Mouse (Mus musculus) embryonic facial prominence, embryonic 12.5 days (tissue): Measurements from ENCODE around the gene Glis2. TPM values are rescaled to one million over a fixed set of nuclear protein-coding genes. Genes with fewer than 3 reads are reported as not detected.
A peak's percentile ranks its signal among the peaks of the same experiment; 100 is the strongest.

Source experiments
- ATAC-seq: fragments of 200-750 bp; cut with Nextera tagmentation; 2 replicates; pipeline ENCODE4 v1.8.0; 2017; ENCODE audit not compliant: insufficient number of reproducible peaks, insufficient read depth, low FRiP score, low TSS enrichment
- H3K27ac ChIP-seq: fragments of 300-500 bp; sonication (generic); 2 replicates; pipeline ENCODE4 v1.5.1; 2016; ENCODE audit warnings: mild to moderate bottlenecking
- H3K27me3 ChIP-seq: fragments of 300-500 bp; sonication (generic); 2 replicates; pipeline ENCODE4 v1.6.1; 2016; ENCODE audit warnings: mild to moderate bottlenecking, moderate library complexity
- H3K36me3 ChIP-seq: fragments of 300-500 bp; sonication (generic); 2 replicates; pipeline ENCODE4 v1.6.1; 2016; ENCODE audit warnings: mild to moderate bottlenecking
- H3K4me1 ChIP-seq: fragments of 300-500 bp; sonication (generic); 2 replicates; pipeline ENCODE4 v1.6.1; 2016
- H3K4me2 ChIP-seq: fragments of 300-500 bp; sonication (generic); replicated peaks from 2 replicates; pipeline ENCODE4 v1.6.1; 2016; ENCODE audit warnings: mild to moderate bottlenecking, moderate library complexity
- H3K4me3 ChIP-seq: fragments of 300-500 bp; sonication (generic); 2 replicates; pipeline ENCODE4 v1.5.1; 2016; ENCODE audit warnings: mild to moderate bottlenecking
- H3K9ac ChIP-seq: fragments of 300-500 bp; sonication (generic); 2 replicates; pipeline ENCODE4 v1.6.1; 2016; ENCODE audit warnings: mild to moderate bottlenecking, moderate library complexity
- H3K9me3 ChIP-seq: fragments of 300-500 bp; sonication (generic); 2 replicates; pipeline ENCODE4 v1.6.1; 2016; ENCODE audit warnings: mild to moderate bottlenecking, moderate library complexity
- WGBS: fragments of 180-500 bp; shearing (Covaris S2); methylation state at CpG from one replicate; pipeline ENCODE4 v1.1.7; 2016; 5-methylcytosine and 5-hydroxymethylcytosine counted together
- polyA plus RNA-seq: library from polyadenylated mRNA; unstranded; fragments of >200 nt; fragmentation: Nextera tagmentation; extraction: Ambion mirVana; gene quantifications from 2 replicates; pipeline ENCODE4 v1.2.1, GENCODE M21; 2016

Glis2 gene
- polyA plus RNA-seq, 1 experiment from 2014 or later: 33.0 TPM

- 20% methylated on average over 6 of the region's 6 CpGs for WGBS
- peaks cover 22% of the 10 kb centered on the region for H3K36me3 ChIP-seq
- H3K9me3 ChIP-seq: no peaks in the 10 kb centered on the region
- no peak for ATAC-seq
- H3K4me3 ChIP-seq: no peak overlapping the region
- H3K27me3 ChIP-seq: no peaks in the 10 kb centered on the region
- no peaks in the 10 kb centered on the region for H3K4me1 ChIP-seq
- H3K9ac ChIP-seq: no peak overlapping the region
- H3K27ac ChIP-seq: 0 out of 2 replicates have a peak overlapping the region, but pooled peaks have one; percentile 36
- H3K4me2 ChIP-seq: no peak overlapping the region
Observed at GRCm38 (mm10) chr16:4629950-4630349, 35.4 kb downstream of the Glis2 start.

GRCm38 (mm10) chr16:4632050-4632449 is 37.5 kb downstream of the Glis2 start:
- Histone ChIP-seq H3K4me3 (no peak overlapping the region), H3K36me3 (peaks cover 20% of the 10 kb centered on the region), H3K9me3 (no peaks in the 10 kb centered on the region), H3K9ac (no peak overlapping the region), H3K4me1 (no peaks in the 10 kb centered on the region), H3K27ac (no peak overlapping the region), H3K4me2 (no peak overlapping the region), H3K27me3 (no peaks in the 10 kb centered on the region)
- ATAC-seq: 0 out of 2 replicates have a peak, but pooled peaks have one; percentile 24
- WGBS: 38% methylated on average over 7 of the region's 7 CpGs

GRCm38 (mm10) chr16:4633661-4634060 is 39.1 kb downstream of the Glis2 start:
- WGBS: 88% methylated on average over 3 of the region's 3 CpGs
- no peak for ATAC-seq

GRCm38 (mm10) chr16:4634681-4635080 is 40.2 kb downstream of the Glis2 start:
- Histone ChIP-seq H3K27ac (no peak overlapping the region), H3K4me2 (no peak overlapping the region), H3K9me3 (no peaks in the 10 kb centered on the region), H3K4me1 (peaks cover 5% of the 10 kb centered on the region; the same call in 1 of the 2 replicates), H3K9ac (no peak overlapping the region), H3K27me3 (no peaks in the 10 kb centered on the region), H3K36me3 (0 out of 2 replicates have a peak, but pooled peaks cover 13% of the 10 kb centered on the region), H3K4me3 (no peak overlapping the region)
- no peak for ATAC-seq
- 91% methylated on average over 9 of the region's 9 CpGs for WGBS

More at GRCm38 (mm10) chr16:4633661-4634060, 39.1 kb downstream of the Glis2 start:
- H3K4me1 ChIP-seq: no peaks in the 10 kb centered on the region
- no peaks in the 10 kb centered on the region for H3K9me3 ChIP-seq
- no peak overlapping the region for H3K9ac ChIP-seq
- 0 out of 2 replicates have a peak, but pooled peaks cover 13% of the 10 kb centered on the region for H3K36me3 ChIP-seq
- H3K4me3 ChIP-seq: no peak overlapping the region
- H3K27me3 ChIP-seq: no peaks in the 10 kb centered on the region
- no peak overlapping the region for H3K27ac ChIP-seq
- no peak overlapping the region for H3K4me2 ChIP-seq

GRCm38 (mm10) chr16:4635760-4636159 is 41.2 kb downstream of the Glis2 start:
- H3K4me1 ChIP-seq: peaks cover 10% of the 10 kb centered on the region
- no peak overlapping the region for H3K4me2 ChIP-seq
- H3K36me3 ChIP-seq: 0 out of 2 replicates have a peak, but pooled peaks cover 13% of the 10 kb centered on the region
- H3K27me3 ChIP-seq: no peaks in the 10 kb centered on the region
- no peaks in the 10 kb centered on the region for H3K9me3 ChIP-seq
- H3K4me3 ChIP-seq: no peak overlapping the region
- 67% methylated on average over 4 of the region's 4 CpGs for whole genome bisulfite sequencing
- no peak for ATAC-seq
- no peak overlapping the region for H3K27ac ChIP-seq
- no peak overlapping the region for H3K9ac ChIP-seq

- Histone ChIP-seq H3K36me3 (peaks cover 8% of the 10 kb centered on the region; the same call in 1 of the 2 replicates), H3K4me3 (no peak overlapping the region), H3K4me2 (no peak overlapping the region), H3K9me3 (no peaks in the 10 kb centered on the region), H3K4me1 (peaks cover 42% of the 10 kb centered on the region), H3K9ac (no peak overlapping the region), H3K27me3 (no peaks in the 10 kb centered on the region), H3K27ac (no peak overlapping the region)
- 82% methylated on average over 3 of the region's 3 CpGs for WGBS
- ATAC-seq: no peak
Observed at GRCm38 (mm10) chr16:4638891-4639390, 44.4 kb downstream of the Glis2 start.

GRCm38 (mm10) chr16:4639831-4640237 is 45.3 kb downstream of the Glis2 start, which contains the start of the genes Vasn and Dnaja3:
TSS of gene Vasn (plus strand) at chr16:4639941.
TSS of gene Dnaja3 (plus strand) at chr16:4639989.
- WGBS: under 1% methylated on average over 22 of the region's 22 CpGs
- Histone ChIP-seq H3K4me2 (peak within 1 kb of the TSS; percentile 63), H3K4me3 (peak within 1 kb of the TSS; percentile 79), H3K27ac (peak within 1 kb of the TSS; percentile 93), H3K9ac (peak within 1 kb of the TSS; percentile 86), H3K4me1 (peaks cover 51% of the 10 kb centered on the region), H3K9me3 (no peaks in the 10 kb centered on the region), H3K27me3 (no peaks in the 10 kb centered on the region), H3K36me3 (peaks cover 12% of the 10 kb centered on the region; the same call in 1 of the 2 replicates)
- peak; percentile 96 for ATAC-seq

GRCm38 (mm10) chr16:4640267-4641005 is 45.9 kb downstream of the Glis2 start:
- no peaks in the 10 kb centered on the region for H3K27me3 ChIP-seq
- H3K4me2 ChIP-seq: peak overlapping the region; percentile 63
- H3K27ac ChIP-seq: peak overlapping the region; percentile 93
- WGBS: 7% methylated on average over 17 of the region's 17 CpGs
- no peak for ATAC-seq
- H3K4me1 ChIP-seq: peaks cover 55% of the 10 kb centered on the region
- H3K9me3 ChIP-seq: no peaks in the 10 kb centered on the region
- H3K36me3 ChIP-seq: peaks cover 12% of the 10 kb centered on the region
- H3K4me3 ChIP-seq: peak overlapping the region; percentile 79
- H3K9ac ChIP-seq: peak overlapping the region; percentile 86

- Histone ChIP-seq H3K36me3 (peaks cover 12% of the 10 kb centered on the region), H3K9ac (peak overlapping the region; percentile 86), H3K4me3 (peak overlapping the region; percentile 79), H3K27me3 (no peaks in the 10 kb centered on the region), H3K9me3 (no peaks in the 10 kb centered on the region), H3K4me2 (peak overlapping the region; percentile 63), H3K27ac (peak overlapping the region; percentile 93), H3K4me1 (peaks cover 64% of the 10 kb centered on the region)
- 35% methylated on average over 3 of the region's 3 CpGs for WGBS
- ATAC-seq: no peak
Observed at GRCm38 (mm10) chr16:4641119-4641838, 46.8 kb downstream of the Glis2 start.

GRCm38 (mm10) chr16:4642190-4642589 is 47.7 kb downstream of the Glis2 start:
- Histone ChIP-seq H3K4me1 (peaks cover 73% of the 10 kb centered on the region), H3K4me3 (peak overlapping the region; percentile 79), H3K9me3 (no peaks in the 10 kb centered on the region), H3K9ac (peak overlapping the region; percentile 7; the same call in 1 of the 2 replicates), H3K36me3 (peaks cover 12% of the 10 kb centered on the region), H3K27ac (peak overlapping the region; percentile 93), H3K4me2 (peak overlapping the region; percentile 63), H3K27me3 (no peaks in the 10 kb centered on the region)
- 20% methylated on average over 13 of the region's 13 CpGs for WGBS
- peak; percentile 12; the same call in 1 of the 2 replicates for ATAC-seq

GRCm38 (mm10) chr16:4642937-4643336 is 48.4 kb downstream of the Glis2 start:
- Histone ChIP-seq H3K9ac (peak overlapping the region; percentile 7; the same call in 1 of the 2 replicates), H3K27ac (peak overlapping the region; percentile 93), H3K36me3 (peaks cover 12% of the 10 kb centered on the region), H3K4me1 (peaks cover 80% of the 10 kb centered on the region), H3K4me3 (peak overlapping the region; percentile 79), H3K4me2 (peak overlapping the region; percentile 63), H3K27me3 (no peaks in the 10 kb centered on the region), H3K9me3 (no peaks in the 10 kb centered on the region)
- no peak for ATAC-seq
- 82% methylated on average over 6 of the region's 6 CpGs for WGBS
